Mouse (Mus musculus): ENCODE measurements around the gene Usp40.
A peak's percentile ranks its signal among the peaks of the same experiment; 100 is the strongest.
"Not testable (repeated sequence)": the region's sequence is repeated elsewhere in the genome, so short reads cannot be mapped to it uniquely, and the experiment has no call there.

Usp40 gene

DNA sequence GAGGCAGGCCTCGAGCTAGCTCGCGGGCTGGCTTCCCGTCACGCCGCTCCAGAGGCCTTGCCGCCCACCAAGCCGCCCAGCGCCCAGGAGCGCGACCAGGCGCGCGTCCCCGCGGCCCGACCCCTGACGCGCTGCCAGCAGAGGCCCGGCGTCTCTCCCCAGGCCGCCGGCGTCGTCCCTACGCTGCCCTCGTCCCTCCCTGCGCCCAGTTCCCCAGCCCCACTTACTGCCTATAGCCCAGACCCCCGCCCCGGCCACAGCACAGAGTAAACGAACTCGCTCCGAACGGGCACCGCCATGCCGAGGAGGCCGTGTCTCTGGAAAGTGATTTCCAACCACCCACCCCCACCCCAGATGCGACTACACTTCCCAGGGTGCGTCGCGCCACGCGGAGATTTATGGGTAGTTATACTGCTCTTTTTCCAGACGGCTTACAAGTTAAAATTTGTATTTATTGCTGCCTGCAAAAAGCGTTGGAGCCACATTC lies at the start of gene Usp40:
TSS of gene Usp40 (minus strand) at position 341 of the 487 bp plus-strand sequence.
- DNase-seq = peak; percentile 50 to 57

DNA sequence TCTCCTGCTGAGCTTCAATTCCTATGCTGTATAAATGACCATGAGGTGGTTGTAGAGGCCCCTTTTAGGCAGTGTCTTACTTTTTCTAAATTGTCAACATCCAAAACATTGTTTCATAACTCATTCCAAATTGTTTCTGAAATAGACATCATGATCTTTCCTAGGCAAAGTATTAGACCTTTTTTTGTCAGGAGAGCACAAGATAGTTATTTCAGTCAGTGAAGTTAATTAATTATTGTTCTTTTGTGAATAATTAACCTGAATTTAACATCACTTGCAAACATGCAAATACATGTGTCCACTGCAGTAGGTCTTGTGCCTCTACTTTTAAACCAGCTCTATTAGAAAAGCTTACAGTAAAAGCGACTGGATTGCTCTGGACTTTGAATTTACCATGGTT lies 46.7 kb upstream of the Usp40 start, which contains the start of gene Ugt1a10:
TSS of gene Ugt1a10 (plus strand) at position 301 of the 400 bp plus-strand sequence.
- DNase-seq = no peak

GRCm38 (mm10) chr1:88047408-88047807 lies 39.1 kb upstream of the Usp40 start:
- DNase-seq = not testable (repeated sequence)

DNA sequence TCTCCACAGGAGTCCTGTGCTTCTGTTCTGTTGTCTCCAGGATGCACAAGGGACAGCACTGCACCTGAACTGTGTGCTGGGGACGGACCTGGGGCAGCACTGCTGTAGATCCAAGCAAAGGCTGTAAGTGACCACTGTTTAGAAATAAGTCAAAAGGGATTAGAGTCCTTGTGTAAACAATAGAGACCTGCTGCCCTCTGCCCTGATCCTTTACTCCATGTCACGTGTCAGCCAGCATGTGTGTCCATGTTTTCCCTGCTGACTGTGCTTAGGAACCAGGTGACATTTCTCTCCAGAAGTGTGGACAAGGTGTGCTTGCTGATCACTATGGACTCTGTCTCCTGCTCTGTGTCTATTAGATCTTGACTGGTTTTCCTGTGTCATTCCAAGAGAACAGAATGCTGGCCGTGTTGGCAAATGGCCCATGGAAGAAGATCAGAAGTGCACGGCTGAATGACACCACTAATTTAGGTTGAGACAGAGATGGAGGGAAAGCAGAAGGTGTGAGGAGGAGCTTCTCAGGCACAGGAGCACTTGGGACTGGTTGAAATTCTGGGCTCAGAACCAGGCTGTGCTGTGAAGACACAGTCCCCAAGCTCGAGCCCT lies 36.6 kb upstream of the Usp40 start:
- not testable (repeated sequence) for DNase-seq

DNA sequence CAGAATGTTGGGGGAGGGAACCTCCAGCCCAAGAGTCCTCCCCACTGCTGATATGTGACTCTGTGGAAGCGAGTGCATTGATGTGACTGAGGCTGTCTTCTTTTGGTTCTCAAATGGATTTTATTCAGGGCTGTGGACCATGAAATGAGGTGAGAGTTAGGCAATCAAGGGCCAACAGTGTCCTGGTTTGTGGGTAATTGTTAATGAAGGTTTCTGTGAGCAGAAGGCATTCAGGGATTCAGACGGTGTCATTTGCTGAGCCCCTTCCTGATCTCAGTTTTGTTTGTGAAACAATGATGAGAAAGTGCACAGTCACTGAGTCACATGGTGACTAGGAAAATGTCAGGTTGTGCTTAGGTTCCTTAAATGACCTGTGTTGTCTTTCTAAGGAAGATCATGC lies 34.7 kb upstream of the Usp40 start:
- DNase-seq = not testable (repeated sequence)

- not testable (repeated sequence) for DNase-seq
Measured at GRCm38 (mm10) chr1:88025244-88025643, 16.9 kb upstream of the Usp40 start.

GRCm38 (mm10) chr1:88015371-88015770 lies 7.0 kb upstream of the Usp40 start:
- no peak for DNase-seq

DNA sequence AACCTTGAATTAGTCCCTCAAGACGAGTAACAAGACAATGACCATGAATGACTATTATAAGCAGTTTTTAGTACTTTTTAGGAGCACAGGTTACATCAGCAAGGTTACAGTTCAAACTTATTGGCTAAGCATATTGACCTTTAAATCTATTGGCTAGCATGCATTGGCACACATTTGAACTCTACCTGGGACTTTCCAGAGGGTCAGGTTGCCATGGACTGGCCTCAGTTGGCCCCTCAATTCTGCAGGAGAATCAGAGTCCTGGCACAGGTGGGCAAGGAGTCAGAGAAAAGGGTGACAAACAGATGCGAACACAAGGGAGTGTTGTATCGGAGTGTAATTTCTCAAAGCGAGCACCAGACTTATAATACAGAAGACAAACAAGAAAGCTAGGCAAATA lies 6.3 kb upstream of the Usp40 start:
- no peak for DNase-seq

DNA sequence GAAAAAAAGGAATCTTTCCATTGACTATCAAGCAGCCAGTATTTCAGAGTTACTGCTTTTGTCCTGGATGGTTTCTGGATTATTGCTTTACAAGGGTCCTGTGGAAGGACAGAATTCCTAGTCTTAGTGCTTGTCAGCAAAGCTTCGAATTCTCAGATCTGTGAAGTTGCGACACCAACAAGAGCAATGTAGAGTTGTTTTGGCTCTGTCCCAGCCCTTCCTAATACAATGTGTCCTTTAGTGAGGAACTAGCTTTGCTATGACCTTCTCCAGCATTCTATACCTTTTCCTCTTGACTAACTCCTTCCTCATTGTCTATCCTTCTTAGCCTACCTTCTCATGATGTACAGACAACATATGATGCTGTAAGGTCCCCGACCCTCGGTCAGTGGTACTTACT lies 5.8 kb upstream of the Usp40 start:
- no peak for DNase-seq

DNA sequence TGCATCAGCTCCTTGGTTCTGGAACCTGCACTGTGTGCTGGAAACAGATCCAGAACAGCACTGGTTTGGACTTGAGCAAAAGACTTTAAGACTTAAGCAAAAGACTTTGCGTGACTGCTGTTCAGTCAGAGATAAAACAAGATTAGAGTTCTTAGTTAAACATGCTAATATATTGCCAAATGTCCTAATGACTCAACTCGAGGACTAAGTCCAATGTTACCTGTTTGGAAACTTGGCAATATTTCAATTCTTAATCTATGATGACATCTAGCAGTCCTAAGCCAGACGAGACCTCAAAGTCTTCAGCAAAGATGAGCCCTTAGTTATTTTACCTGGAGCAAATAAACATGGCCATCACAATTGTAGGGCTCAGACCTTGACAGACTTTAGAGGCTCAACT lies 5.4 kb upstream of the Usp40 start:
- no peak for DNase-seq

DNA sequence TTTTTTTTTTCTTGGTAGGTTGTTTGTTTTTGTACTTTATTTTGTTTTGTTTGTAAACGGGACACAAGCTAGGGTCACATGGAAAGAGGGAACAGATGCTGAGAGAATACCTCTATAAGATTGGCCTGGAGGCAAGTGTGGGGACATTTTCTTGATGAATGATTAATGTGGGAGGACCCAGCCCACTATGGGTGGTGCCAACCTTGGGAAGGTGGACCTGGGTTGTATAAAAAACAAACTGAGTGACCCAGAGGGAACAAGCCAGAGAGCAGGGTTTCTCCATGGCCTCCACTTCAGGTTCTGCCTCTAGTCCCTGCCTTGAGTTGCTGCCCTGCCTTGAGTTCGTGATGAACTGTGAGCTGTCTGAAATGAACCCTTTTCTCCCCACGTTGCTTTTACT lies 1.2 kb upstream of the Usp40 start:
- DNase-seq = no peak

DNA sequence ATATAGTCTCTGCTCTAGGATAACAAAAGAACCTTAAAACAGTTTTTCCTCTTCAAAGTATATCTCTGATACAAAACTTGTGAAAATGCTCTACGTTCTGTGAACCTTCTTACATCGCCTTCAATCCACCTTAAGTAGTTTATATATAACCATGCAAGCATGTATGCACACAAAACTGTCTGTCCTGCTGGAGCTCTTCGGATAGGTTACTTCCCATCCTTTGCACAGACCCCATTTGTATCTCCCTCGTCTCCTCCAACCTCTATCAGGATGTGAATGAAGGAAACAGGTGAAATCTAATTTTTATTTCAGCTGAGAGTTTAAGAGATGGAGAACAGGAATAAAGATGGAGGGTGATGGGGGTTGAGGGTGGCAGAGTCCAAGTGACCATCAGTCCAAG lies 384 bp upstream of the Usp40 start:
- no peak for DNase-seq

DNA sequence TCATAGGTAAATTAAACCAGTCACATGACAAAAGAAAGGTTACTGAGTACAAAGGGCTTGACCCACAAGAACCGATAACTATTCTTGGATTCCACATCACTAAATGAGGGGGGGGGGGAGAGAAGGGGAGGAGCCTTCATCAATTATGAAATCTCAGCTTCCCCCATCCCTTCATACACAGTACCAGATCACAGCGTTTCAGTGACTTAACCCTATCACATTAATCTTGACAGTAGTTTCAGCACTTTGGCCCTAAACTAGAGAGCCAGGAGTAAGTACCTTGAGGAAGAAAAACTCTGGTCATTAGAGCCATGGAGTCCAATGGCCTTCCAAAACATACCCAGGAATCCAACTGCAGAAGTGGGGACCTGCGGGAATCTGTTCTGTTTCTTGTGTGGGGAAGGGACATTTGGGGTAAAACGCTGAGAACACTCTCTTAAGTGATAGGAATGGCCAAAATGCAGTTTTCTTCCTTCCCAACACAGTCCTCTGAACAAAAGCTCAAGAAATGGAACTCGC lies 600 bp downstream of the Usp40 start:
- DNase-seq = no peak

DNA sequence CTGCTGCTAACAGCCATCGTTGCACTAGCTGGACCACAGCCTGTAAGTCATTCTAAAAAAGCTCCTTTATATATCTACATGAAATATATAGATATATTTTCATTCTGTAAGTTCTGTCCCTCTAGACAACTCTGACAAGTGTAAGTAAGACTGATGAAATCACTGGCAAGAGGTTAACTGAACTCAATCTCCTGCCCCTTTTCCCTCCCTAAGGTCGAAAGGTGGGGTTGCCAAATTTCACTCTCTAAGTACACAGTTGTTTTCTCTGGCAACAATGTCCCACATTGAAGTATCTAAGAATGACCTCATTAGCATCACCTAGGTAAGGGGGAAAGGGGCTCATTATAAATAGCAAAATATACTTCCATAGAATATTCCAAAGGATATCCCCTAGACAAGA lies 15.6 kb downstream of the Usp40 start:
- no peak for DNase-seq

GRCm38 (mm10) chr1:87982291-87982690 lies 26.1 kb downstream of the Usp40 start:
- DNase-seq = no peak

GRCm38 (mm10) chr1:87970381-87970780 lies 38.0 kb downstream of the Usp40 start:
- DNase-seq = no peak

DNA sequence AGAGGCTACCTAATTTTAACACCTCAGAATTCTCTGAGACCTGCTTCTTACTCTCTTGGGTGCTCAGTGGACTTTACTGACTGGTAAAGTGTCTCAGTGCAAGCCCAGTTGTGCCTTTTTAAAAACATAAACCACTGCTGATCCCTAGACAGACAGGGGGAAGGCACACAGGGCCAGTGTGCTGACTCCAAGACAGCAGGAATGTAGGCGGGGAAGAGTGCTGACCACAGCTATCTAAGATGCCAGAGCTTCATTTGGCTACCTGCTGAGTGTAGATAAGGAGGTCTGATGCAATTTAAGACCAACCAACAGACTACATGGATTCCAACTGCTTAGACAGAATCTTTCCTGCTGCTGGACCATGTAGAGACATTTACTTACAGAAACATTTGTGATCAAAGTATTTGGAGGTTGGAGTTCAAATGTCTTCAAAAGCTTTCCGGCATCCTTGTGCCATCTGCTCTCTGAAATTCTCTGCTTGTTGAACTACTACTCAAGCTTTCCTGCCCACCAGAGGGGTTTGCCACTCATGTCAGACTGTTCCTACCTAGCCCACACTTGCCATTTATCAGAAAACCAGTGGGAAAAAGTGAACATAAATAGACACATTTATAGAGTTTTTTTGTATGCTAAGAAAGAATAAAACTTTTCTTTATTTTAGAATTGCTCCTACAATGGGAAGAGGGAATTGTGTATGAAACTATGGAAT lies 46.7 kb downstream of the Usp40 start:
- no peak for DNase-seq

GRCm38 (mm10) chr1:87960752-87961151 lies 47.6 kb downstream of the Usp40 start:
- DNase-seq = no peak

- DNase-seq = no peak
Measured at GRCm38 (mm10) chr1:87959998-87960431, 48.3 kb downstream of the Usp40 start.

DNA sequence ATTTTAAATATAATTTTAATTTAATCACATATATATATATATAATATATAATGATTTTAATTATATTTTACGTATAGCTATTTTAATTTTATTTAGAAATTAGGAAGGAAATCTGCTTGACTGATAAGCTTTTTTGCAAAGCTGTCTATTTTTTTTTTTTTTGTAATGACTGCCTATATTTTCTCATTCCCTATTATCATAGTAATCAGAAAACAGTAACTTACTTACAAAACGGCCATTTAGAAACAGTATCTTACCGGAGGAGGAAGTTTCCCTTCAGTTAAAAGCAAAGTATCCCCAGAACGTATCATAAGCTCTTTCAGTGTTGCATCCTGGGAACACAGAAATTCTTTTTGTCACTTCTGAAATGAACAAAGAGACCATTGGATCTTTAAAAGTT lies 48.8 kb downstream of the Usp40 start:
- DNase-seq = no peak

DNA sequence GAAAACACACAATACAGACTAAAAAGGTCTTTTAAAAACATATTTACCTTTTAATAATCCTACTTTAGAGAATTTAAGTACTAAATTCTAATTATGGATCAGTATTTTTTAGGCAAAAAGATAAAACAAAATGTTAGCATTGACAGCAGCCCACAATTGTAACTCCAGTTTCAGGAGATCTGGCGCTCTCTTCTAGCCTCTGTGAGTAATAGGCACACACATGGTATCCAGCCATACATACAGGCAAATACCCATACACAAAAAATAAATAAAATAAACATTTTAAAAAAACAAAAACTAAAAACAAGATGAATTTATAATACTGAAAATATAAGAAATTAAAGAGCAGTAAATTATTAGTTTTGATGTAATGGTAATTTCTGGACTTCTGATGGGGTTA lies 49.4 kb downstream of the Usp40 start:
- DNase-seq = no peak

GRCm38 (mm10) chr1:87953073-87953472 lies 55.3 kb downstream of the Usp40 start:
- no peak for DNase-seq

DNA sequence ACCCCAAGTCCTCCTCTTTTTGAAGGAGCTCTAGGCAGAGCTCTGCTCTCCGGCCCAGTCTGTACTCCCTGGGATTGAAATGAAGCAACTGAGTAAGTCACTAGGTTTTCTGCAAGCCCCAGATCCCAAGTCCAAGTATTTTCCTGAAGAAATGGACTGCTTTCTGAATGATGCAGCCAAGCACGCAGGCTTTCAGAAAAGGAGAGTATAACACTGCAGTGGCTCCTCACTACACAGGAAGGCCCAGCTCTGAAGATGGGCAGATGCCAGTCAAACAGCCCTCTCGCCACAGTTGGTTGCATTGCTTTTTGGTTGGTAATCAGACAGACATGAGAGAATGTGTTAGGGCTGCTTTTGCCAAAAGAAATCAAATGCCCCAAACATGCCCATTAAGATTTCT lies 56.7 kb downstream of the Usp40 start:
- no peak for DNase-seq

DNA sequence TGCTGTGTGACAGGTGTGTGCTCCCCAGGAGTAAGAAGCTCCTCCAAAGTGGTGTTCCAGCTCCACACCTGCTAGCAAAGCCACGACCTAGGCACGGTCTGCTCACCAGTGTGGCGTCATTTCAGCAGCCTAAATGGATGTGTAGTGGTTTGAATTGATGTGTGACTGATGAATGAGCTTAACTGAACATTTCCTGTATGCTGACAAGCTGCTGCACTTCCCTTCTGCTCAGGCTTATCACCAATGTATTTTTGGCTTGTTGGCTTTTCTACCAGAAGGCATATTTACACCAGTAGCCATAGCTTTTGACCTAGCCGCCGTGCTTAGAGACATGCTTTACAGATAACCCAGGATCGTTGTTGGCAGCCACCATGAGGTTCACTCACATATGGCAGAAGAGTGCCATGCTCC lies 60.7 kb downstream of the Usp40 start:
- DNase-seq = no peak

All from thymus, adult 18-20 months (tissue).